Mouse (Mus musculus) brain, embryonic 14.5 days (tissue): ENCODE measurements around the gene Stxbp3.

ENCODE experiments used
- CTCF ChIP-seq: fragments of 200-500 bp; IDR thresholded peaks from 2 replicates; pipeline ENCODE4 v1.5.1; 2012; ENCODE audit warnings: inconsistent platforms, mild to moderate bottlenecking, moderate library complexity, borderline replicate concordance; ENCODE audit not compliant: insufficient read depth, insufficient read length; ENCODE audit errors: extremely low read depth
- POLR2A ChIP-seq: fragments of 200-500 bp; IDR thresholded peaks from 2 replicates; pipeline ENCODE4 v1.6.1; 2012; ENCODE audit warnings: mild to moderate bottlenecking, inconsistent platforms, borderline replicate concordance; ENCODE audit not compliant: poor library complexity, insufficient read depth, insufficient read length, severe bottlenecking; ENCODE audit errors: extremely low read depth

GRCm38 (mm10) chr3:108796386-108796785 is 43.9 kb downstream of the Stxbp3 start:
- TF ChIP-seq CTCF (no peak), POLR2A (no peak)
